Mouse (Mus musculus) myocyte (in vitro differentiated cells): Measurements from ENCODE around the gene Ccl5. TPM values are rescaled to one million over a fixed set of nuclear protein-coding genes. Genes with fewer than 3 reads are reported as not detected.
A peak's percentile ranks its signal among the peaks of the same experiment; 100 is the strongest.

Experiments
- H3K27me3 ChIP-seq: one replicate; pipeline ENCODE4 v1.6.1; 2011; ENCODE audit not compliant: control insufficient read depth, insufficient read depth, insufficient read length
- H3K36me3 ChIP-seq: one replicate; pipeline ENCODE4 v1.6.1; 2011; ENCODE audit not compliant: control insufficient read depth, insufficient read depth
- H3K4me2 ChIP-seq: one replicate; pipeline ENCODE4 v1.6.1; 2011; ENCODE audit warnings: low read depth, control low read depth
- H3K4me3 ChIP-seq: one replicate; pipeline ENCODE4 v1.5.1; 2011; ENCODE audit warnings: mild to moderate bottlenecking, control low read depth, moderate library complexity
- H3K79me2 ChIP-seq: one replicate; pipeline ENCODE4 v1.6.1; 2011; ENCODE audit not compliant: control insufficient read depth, insufficient read depth
- H3ac ChIP-seq: one replicate; pipeline ENCODE4 v1.6.1; 2011; ENCODE audit not compliant: control insufficient read depth, insufficient read length
- CEBPB ChIP-seq: IDR thresholded peaks from 2 replicates; pipeline ENCODE4 v1.6.1; 2011; ENCODE audit warnings: mild to moderate bottlenecking, moderate library complexity; ENCODE audit not compliant: poor library complexity, insufficient read depth, severe bottlenecking
- E2F4 ChIP-seq: IDR thresholded peaks from one replicate; pipeline ENCODE4 v1.6.1; 2011; ENCODE audit warnings: mild to moderate bottlenecking, control low read depth, moderate library complexity; ENCODE audit not compliant: insufficient read depth
- MAX ChIP-seq: IDR thresholded peaks from one replicate; pipeline ENCODE4 v1.6.1; 2011; ENCODE audit warnings: low read depth, mild to moderate bottlenecking, control low read depth
- MYOD1 ChIP-seq, 3 experiments: IDR thresholded peaks; one replicate each; pipeline ENCODE4 v1.6.1; 2011; ENCODE audit warnings: control low read depth in 2 of 3, low read depth in 2 of 3, mild to moderate bottlenecking in 2 of 3, moderate library complexity in 1 of 3; ENCODE audit not compliant: insufficient read length in 2 of 3, control insufficient read depth in 1 of 3
- MYOG ChIP-seq, 3 experiments: IDR thresholded peaks; one replicate each; pipeline ENCODE4 v1.6.1; 2011; ENCODE audit warnings: control low read depth in 2 of 3, low read depth in 2 of 3, mild to moderate bottlenecking in 2 of 3; ENCODE audit not compliant: insufficient read length in 2 of 3, control insufficient read depth in 1 of 3, insufficient read depth in 1 of 3
- POLR2A ChIP-seq: IDR thresholded peaks from one replicate; pipeline ENCODE4 v1.6.1; 2011; ENCODE audit warnings: low read depth, mild to moderate bottlenecking, control low read depth, moderate library complexity; ENCODE audit not compliant: insufficient read length
- POLR2AphosphoS2 ChIP-seq: IDR thresholded peaks from one replicate; pipeline ENCODE4 v1.6.1; 2011; ENCODE audit warnings: low read depth, control low read depth; ENCODE audit not compliant: insufficient read length
- REST ChIP-seq: IDR thresholded peaks from one replicate; pipeline ENCODE4 v1.6.1; 2011; ENCODE audit warnings: mild to moderate bottlenecking, control low read depth, moderate library complexity; ENCODE audit not compliant: insufficient read depth, insufficient read length
- SRF ChIP-seq: IDR thresholded peaks from one replicate; pipeline ENCODE4 v1.6.1; 2011; ENCODE audit warnings: low read depth; ENCODE audit not compliant: control insufficient read depth, insufficient read length
- TCF12 ChIP-seq: IDR thresholded peaks from one replicate; pipeline ENCODE4 v1.6.1; 2011; ENCODE audit warnings: mild to moderate bottlenecking, control low read depth; ENCODE audit not compliant: poor library complexity, insufficient read depth, severe bottlenecking
- TCF3 ChIP-seq: IDR thresholded peaks from one replicate; pipeline ENCODE4 v1.6.1; 2011; ENCODE audit warnings: low read depth, control low read depth; ENCODE audit not compliant: insufficient read length
- USF1 ChIP-seq: IDR thresholded peaks from one replicate; pipeline ENCODE4 v1.6.1; 2011; ENCODE audit warnings: low read depth, mild to moderate bottlenecking, control low read depth, moderate library complexity
- polyA plus RNA-seq: library from polyadenylated mRNA; unstranded; fragments of >200 nt; fragmentation: generic; extraction: Trizol; gene quantifications from one replicate; pipeline ENCODE4 v1.2.1, GENCODE M21; 2012; ENCODE audit warnings: missing spikeins

Gene Ccl5
- polyA plus RNA-seq, 1 experiment: 10.4 TPM

GRCm38 (mm10) chr11:83533192-83533591 is 2.9 kb upstream of the Ccl5 start:
- Histone ChIP-seq H3K4me2 (no peak overlapping the region), H3K36me3 (no peaks in the 10 kb centered on the region), H3K4me3 (no peak overlapping the region), H3K27me3 (no peaks in the 10 kb centered on the region), H3K79me2 (no peaks in the 10 kb centered on the region), H3ac (no peak overlapping the region)
- TF ChIP-seq MYOD1 (IDR thresholded peaks at IDR 0.05; ENCODE audit: control insufficient read depth in 1 of 3, insufficient read length in 2 of 3, low read depth in 2 of 3) (no peak), POLR2AphosphoS2 (no peak), MAX (no peak), REST (no peak), SRF (no peak), E2F4 (no peak), TCF3 (no peak), USF1 (no peak), MYOG (IDR thresholded peaks at IDR 0.05; ENCODE audit: control insufficient read depth in 1 of 3, insufficient read depth in 1 of 3, insufficient read length in 2 of 3, low read depth in 2 of 3) (no peak), CEBPB (no peak), POLR2A (no peak), TCF12 (no peak)

- no peak for TF ChIP-seq MAX
- TF ChIP-seq TCF12: no peak
- TF ChIP-seq E2F4: no peak
- TF ChIP-seq CEBPB: no peak
- no peak for TF ChIP-seq POLR2A
- TF ChIP-seq MYOG (IDR thresholded peaks at IDR 0.05; ENCODE audit: control insufficient read depth in 1 of 3, insufficient read depth in 1 of 3, insufficient read length in 2 of 3, low read depth in 2 of 3): no peak
- TF ChIP-seq MYOD1 (IDR thresholded peaks at IDR 0.05; ENCODE audit: control insufficient read depth in 1 of 3, insufficient read length in 2 of 3, low read depth in 2 of 3): no peak
- TF ChIP-seq POLR2AphosphoS2: no peak
- TF ChIP-seq SRF: no peak
- no peak for TF ChIP-seq REST
- no peak for TF ChIP-seq USF1
- no peak for TF ChIP-seq TCF3
- H3ac ChIP-seq: no peak overlapping the region
- H3K4me3 ChIP-seq: no peak overlapping the region
- H3K79me2 ChIP-seq: no peaks in the 10 kb centered on the region
- no peaks in the 10 kb centered on the region for H3K27me3 ChIP-seq
- no peaks in the 10 kb centered on the region for H3K36me3 ChIP-seq
- H3K4me2 ChIP-seq: no peak overlapping the region
Measured at GRCm38 (mm10) chr11:83529024-83529423, 1.3 kb downstream of the Ccl5 start.

- no peaks in the 10 kb centered on the region for H3K79me2 ChIP-seq
- H3K4me2 ChIP-seq: no peak within 1 kb of the TSS
- no peaks in the 10 kb centered on the region for H3K27me3 ChIP-seq
- TF ChIP-seq MAX (no peak), MYOD1 (IDR thresholded peaks at IDR 0.05; ENCODE audit: control insufficient read depth in 1 of 3, insufficient read length in 2 of 3, low read depth in 2 of 3) (no peak), TCF12 (no peak), CEBPB (no peak), POLR2A (no peak), SRF (no peak), MYOG (IDR thresholded peaks at IDR 0.05; ENCODE audit: control insufficient read depth in 1 of 3, insufficient read depth in 1 of 3, insufficient read length in 2 of 3, low read depth in 2 of 3) (no peak), USF1 (no peak), REST (no peak), TCF3 (no peak), POLR2AphosphoS2 (no peak), E2F4 (no peak)
- no peaks in the 10 kb centered on the region for H3K36me3 ChIP-seq
- no peak within 1 kb of the TSS for H3K4me3 ChIP-seq
- H3ac ChIP-seq: no peak within 1 kb of the TSS
Measured at GRCm38 (mm10) chr11:83522075-83522474, 8.2 kb downstream of the Ccl5 start, which contains the start of gene Heatr9. Gene Heatr9 (minus strand): TSS chr11:83522175.

GRCm38 (mm10) chr11:83518371-83518770 is 11.9 kb downstream of the Ccl5 start:
- no peak overlapping the region for H3K4me2 ChIP-seq
- H3K79me2 ChIP-seq: no peaks in the 10 kb centered on the region
- no peak for TF ChIP-seq USF1
- TF ChIP-seq TCF3: no peak
- no peaks in the 10 kb centered on the region for H3K27me3 ChIP-seq
- H3ac ChIP-seq: no peak overlapping the region
- H3K4me3 ChIP-seq: no peak overlapping the region
- no peaks in the 10 kb centered on the region for H3K36me3 ChIP-seq

- Histone ChIP-seq H3K79me2 (no peaks in the 10 kb centered on the region), H3K4me2 (no peak overlapping the region), H3K27me3 (no peaks in the 10 kb centered on the region), H3ac (no peak overlapping the region), H3K36me3 (no peaks in the 10 kb centered on the region), H3K4me3 (no peak overlapping the region)
- TF ChIP-seq CEBPB (0 out of 2 replicates have a peak, but pooled peaks have one; percentile 21), TCF12 (no peak), REST (no peak), MYOD1 (IDR thresholded peaks at IDR 0.05; ENCODE audit: control insufficient read depth in 1 of 3, insufficient read length in 2 of 3, low read depth in 2 of 3) (no peak)
Measured at GRCm38 (mm10) chr11:83517153-83517552, 13.2 kb downstream of the Ccl5 start.
